Mouse (Mus musculus) neural tube, embryonic 11.5 days (tissue): Measurements from ENCODE around the gene Snap25. TPM values are rescaled to one million over a fixed set of nuclear protein-coding genes. Genes with fewer than 3 reads are reported as not detected.
A peak's percentile ranks its signal among the peaks of the same experiment; 100 is the strongest.

Experiments used
- ATAC-seq: fragments of 200-750 bp; cut with Nextera tagmentation; 2 replicates; pipeline ENCODE4 v1.8.0; 2017; ENCODE audit warnings: moderate number of reproducible peaks, mild to moderate bottlenecking, moderate TSS enrichment, moderate library complexity; ENCODE audit not compliant: insufficient read depth, low FRiP score, low TSS enrichment
- DNase-seq: peaks from one replicate; pipeline ENCODE4 v3.0.0-alpha.2; 2015; ENCODE audit warnings: low spot score
- H3K27ac ChIP-seq: fragments of 300-500 bp; sonication (generic); 2 replicates; pipeline ENCODE4 v1.5.1; 2014; ENCODE audit warnings: low read depth, mild to moderate bottlenecking, low read length
- H3K27me3 ChIP-seq: fragments of 300-500 bp; sonication (generic); 2 replicates; pipeline ENCODE4 v1.6.1; 2014; ENCODE audit warnings: mild to moderate bottlenecking, low read length, mixed read lengths; ENCODE audit not compliant: control insufficient read depth, insufficient read depth
- H3K36me3 ChIP-seq: fragments of 300-500 bp; sonication (generic); 2 replicates; pipeline ENCODE4 v1.6.1; 2014; ENCODE audit warnings: mild to moderate bottlenecking, low read length, moderate library complexity, mixed read lengths; ENCODE audit not compliant: control insufficient read depth, insufficient read depth
- H3K4me1 ChIP-seq: fragments of 300-500 bp; sonication (generic); 2 replicates; pipeline ENCODE4 v1.6.1; 2014; ENCODE audit warnings: low read length, mixed read lengths; ENCODE audit not compliant: control insufficient read depth, insufficient read depth
- H3K4me2 ChIP-seq: fragments of 300-500 bp; sonication (generic); 2 replicates; pipeline ENCODE4 v1.6.1; 2014; ENCODE audit warnings: low read depth, mild to moderate bottlenecking, moderate library complexity
- H3K4me3 ChIP-seq: fragments of 300-500 bp; sonication (generic); 2 replicates; pipeline ENCODE4 v1.5.1; 2014; ENCODE audit warnings: low read depth, low read length
- H3K9ac ChIP-seq: fragments of 300-500 bp; sonication (generic); 2 replicates; pipeline ENCODE4 v1.6.1; 2014; ENCODE audit warnings: mild to moderate bottlenecking, low read length
- H3K9me3 ChIP-seq: fragments of 300-500 bp; sonication (generic); 2 replicates; pipeline ENCODE4 v1.6.1; 2016; ENCODE audit warnings: low read length; ENCODE audit not compliant: control insufficient read depth
- WGBS: fragments of 180-500 bp; shearing (Covaris S2); extraction: QIAGEN DNeasy Blood & Tissue Kit; methylation state at CpG from one replicate; pipeline ENCODE4 v1.1.7; 2014; 5-methylcytosine and 5-hydroxymethylcytosine counted together
- polyA plus RNA-seq: library from polyadenylated mRNA; unstranded; fragments of >200 nt; fragmentation: Nextera tagmentation; extraction: Ambion mirVana; gene quantifications from 2 replicates; pipeline ENCODE4 v1.2.1, GENCODE M21; 2014

Gene Snap25
- polyA plus RNA-seq, 1 experiment from 2014 or later = 69.6 TPM

DNA sequence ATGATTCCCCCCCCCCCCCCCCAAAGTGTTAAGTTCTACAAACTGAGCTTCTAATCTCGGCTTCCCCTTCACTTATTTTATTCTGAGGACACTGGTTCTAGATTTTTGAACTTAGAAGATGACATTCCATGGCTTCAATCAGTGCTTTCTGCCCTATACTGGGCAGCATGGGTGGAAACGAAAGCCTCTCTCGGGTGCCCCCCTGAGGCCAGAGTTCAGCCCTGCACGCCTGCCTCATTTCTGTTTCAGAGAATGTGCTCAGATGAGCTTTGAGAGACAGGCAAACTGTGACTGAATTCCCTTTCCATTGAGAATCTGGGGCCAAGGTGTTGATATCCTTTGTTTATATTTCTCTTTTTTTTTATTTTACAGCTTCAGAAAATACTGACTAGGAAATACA, 7.0 kb downstream of the Snap25 start:
- H3K36me3 ChIP-seq = no peaks in the 10 kb centered on the region
- WGBS = 26% methylated on average over 4 of the region's 4 CpGs
- H3K4me2 ChIP-seq = no peak overlapping the region
- H3K9me3 ChIP-seq = no peaks in the 10 kb centered on the region
- no peak overlapping the region for H3K4me3 ChIP-seq
- H3K4me1 ChIP-seq = no peaks in the 10 kb centered on the region
- peak; percentile 41 for DNase-seq
- no peak overlapping the region for H3K27ac ChIP-seq
- no peak overlapping the region for H3K9ac ChIP-seq
- no peaks in the 10 kb centered on the region for H3K27me3 ChIP-seq
- ATAC-seq = no peak

DNA sequence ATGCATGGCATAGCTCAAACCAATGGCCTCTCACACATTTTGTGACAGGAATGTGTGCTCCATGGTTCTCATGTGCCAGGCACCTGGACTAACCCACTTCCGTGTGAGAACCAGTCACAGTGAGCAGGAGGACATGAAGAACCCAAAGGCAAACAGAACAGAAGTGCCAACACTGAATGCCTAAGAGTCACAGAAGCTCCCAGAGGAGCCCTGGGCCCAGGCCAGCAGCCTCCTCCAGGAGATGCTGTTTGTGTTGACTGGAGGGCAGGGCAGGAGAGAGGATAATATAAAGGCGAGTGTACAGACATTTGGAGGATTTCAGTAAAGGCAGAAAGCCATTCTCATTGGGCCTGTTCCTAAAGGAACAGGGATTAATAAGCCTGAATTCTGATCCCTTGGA, 25.0 kb downstream of the Snap25 start:
- Histone ChIP-seq H3K9ac (no peak overlapping the region), H3K27ac (no peak overlapping the region), H3K9me3 (no peaks in the 10 kb centered on the region), H3K4me3 (no peak overlapping the region), H3K36me3 (no peaks in the 10 kb centered on the region), H3K4me1 (no peaks in the 10 kb centered on the region), H3K4me2 (no peak overlapping the region), H3K27me3 (no peaks in the 10 kb centered on the region)
- DNase-seq (no peak), ATAC-seq (no peak)
- 86% methylated on average over 2 of the region's 2 CpGs for WGBS

DNA sequence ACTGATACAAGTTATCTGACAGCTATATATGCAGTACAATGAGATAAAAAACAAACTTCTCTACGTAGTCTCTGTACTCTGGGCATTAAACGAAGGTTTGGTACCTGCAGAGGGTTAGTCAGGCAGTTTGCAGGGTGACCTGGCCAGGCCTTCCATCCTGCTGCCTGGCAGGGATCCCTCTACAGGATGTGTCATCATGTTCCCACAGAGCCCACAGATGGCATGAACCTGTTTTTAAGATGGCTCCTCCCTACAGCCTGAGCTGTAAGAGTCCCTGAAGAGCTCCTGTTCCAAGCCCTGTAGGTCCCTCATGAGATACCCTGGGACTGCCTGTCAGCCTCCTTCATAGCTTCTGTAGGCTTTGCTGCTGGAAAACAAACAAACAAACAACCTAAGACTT, 29.0 kb downstream of the Snap25 start:
- no peak overlapping the region for H3K4me3 ChIP-seq
- no peak overlapping the region for H3K9ac ChIP-seq
- H3K36me3 ChIP-seq = no peaks in the 10 kb centered on the region
- no peak overlapping the region for H3K27ac ChIP-seq
- H3K4me2 ChIP-seq = no peak overlapping the region
- no peaks in the 10 kb centered on the region for H3K27me3 ChIP-seq
- DNase-seq (no peak), ATAC-seq (no peak)
- no peaks in the 10 kb centered on the region for H3K4me1 ChIP-seq
- 71% methylated on average over 2 of the region's 2 CpGs for WGBS
- no peaks in the 10 kb centered on the region for H3K9me3 ChIP-seq

DNA sequence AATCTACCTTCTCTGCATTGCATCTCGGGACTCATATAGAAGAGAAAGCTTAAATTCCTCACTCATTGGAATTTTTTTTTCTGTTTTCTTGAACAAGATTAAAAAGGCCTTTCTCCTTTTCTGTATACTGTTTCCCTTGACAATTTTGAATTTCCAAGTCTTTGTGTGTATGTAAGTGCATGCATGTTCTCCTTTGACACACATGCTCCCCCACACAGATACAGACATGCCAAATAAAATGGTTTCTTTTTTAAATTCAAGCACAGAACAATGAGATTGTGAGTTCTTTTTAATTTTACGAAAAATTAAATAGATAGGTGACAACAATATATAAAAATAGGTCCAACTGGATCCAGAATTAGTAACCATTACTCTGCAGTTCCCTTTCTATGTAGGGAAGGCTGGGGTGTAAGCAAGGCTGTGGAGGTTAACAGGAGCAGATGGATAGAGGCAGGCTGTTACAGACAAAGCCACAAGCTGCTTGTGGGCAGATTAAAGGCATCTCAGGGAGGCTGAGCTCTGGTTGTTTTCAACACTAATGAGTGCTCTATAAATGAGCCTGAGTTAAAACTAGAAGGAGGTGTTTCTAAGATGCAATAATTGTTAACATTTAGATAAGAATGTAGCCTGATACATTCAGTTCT, 31.6 kb downstream of the Snap25 start:
- DNase-seq = no peak
- H3K36me3 ChIP-seq = no peaks in the 10 kb centered on the region
- no peak overlapping the region for H3K4me2 ChIP-seq
- no peak for ATAC-seq
- no peaks in the 10 kb centered on the region for H3K4me1 ChIP-seq
- WGBS = 83% methylated on average over 2 of the region's 2 CpGs
- H3K9me3 ChIP-seq = no peaks in the 10 kb centered on the region
- H3K4me3 ChIP-seq = no peak overlapping the region
- no peak overlapping the region for H3K9ac ChIP-seq
- no peak overlapping the region for H3K27ac ChIP-seq
- H3K27me3 ChIP-seq = no peaks in the 10 kb centered on the region

DNA sequence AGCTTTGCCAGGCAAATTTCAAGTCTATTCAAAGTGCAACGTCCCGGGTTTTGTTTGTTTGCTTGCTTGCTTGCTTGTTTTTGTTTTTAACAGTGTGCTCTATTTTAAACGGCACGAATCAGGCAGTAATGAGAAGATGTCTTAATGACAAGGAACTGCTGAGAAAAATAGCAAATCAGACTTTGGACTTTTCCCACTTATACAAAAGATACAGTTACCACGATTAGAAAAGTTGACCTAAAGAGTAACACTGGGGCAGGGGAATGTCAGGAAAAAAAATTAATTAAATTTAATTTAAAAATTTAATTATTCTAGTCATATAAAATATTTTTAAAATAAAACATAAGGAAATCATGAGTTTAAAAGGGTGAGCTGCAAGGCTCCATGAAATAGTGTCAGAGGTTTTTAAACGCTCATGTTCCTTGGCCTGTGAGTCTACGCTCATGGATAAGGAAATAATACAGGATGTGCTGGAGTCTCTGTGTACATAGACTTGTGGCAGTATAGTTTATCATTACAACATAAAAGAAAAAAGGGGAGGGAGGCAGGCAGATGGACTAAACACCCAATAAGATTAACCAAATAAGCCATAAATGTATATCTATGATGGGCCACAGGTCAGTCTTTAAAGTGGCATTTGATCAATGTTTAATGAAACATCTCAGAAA, 32.2 kb downstream of the Snap25 start:
- H3K4me3 ChIP-seq = no peak overlapping the region
- H3K9ac ChIP-seq = no peak overlapping the region
- no peak for DNase-seq
- no peaks in the 10 kb centered on the region for H3K27me3 ChIP-seq
- H3K27ac ChIP-seq = no peak overlapping the region
- no peaks in the 10 kb centered on the region for H3K9me3 ChIP-seq
- 64% methylated on average over 7 of the region's 7 CpGs for WGBS
- H3K4me2 ChIP-seq = no peak overlapping the region
- H3K4me1 ChIP-seq = no peaks in the 10 kb centered on the region
- no peaks in the 10 kb centered on the region for H3K36me3 ChIP-seq
- ATAC-seq = no peak

DNA sequence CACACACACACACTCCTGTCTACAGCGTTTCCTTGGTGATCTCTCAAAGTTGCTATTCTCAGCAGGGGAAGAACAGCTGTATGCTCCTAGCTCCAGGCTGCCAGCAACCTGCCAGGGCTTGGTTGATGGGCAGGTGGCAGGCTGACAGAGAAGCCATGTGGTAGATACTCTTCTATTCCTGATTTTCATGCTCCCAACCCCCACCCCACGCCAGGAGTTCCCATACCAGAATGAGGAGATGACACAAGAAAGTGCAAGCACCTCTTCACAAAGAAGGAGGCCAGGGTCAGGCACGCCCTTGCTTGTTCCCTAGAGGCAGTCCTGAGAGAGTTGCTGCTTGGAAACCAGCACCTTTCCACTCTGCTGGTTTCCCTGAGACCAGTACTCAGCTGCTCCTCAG, 40.4 kb downstream of the Snap25 start:
- no peak overlapping the region for H3K9ac ChIP-seq
- no peak overlapping the region for H3K4me2 ChIP-seq
- H3K27ac ChIP-seq = no peak overlapping the region
- no peaks in the 10 kb centered on the region for H3K4me1 ChIP-seq
- DNase-seq = no peak
- no peak overlapping the region for H3K4me3 ChIP-seq
- H3K36me3 ChIP-seq = no peaks in the 10 kb centered on the region
- H3K27me3 ChIP-seq = no peaks in the 10 kb centered on the region
- no peak for ATAC-seq
- no peaks in the 10 kb centered on the region for H3K9me3 ChIP-seq
- WGBS = 35% methylated on average over 3 of the region's 3 CpGs

DNA sequence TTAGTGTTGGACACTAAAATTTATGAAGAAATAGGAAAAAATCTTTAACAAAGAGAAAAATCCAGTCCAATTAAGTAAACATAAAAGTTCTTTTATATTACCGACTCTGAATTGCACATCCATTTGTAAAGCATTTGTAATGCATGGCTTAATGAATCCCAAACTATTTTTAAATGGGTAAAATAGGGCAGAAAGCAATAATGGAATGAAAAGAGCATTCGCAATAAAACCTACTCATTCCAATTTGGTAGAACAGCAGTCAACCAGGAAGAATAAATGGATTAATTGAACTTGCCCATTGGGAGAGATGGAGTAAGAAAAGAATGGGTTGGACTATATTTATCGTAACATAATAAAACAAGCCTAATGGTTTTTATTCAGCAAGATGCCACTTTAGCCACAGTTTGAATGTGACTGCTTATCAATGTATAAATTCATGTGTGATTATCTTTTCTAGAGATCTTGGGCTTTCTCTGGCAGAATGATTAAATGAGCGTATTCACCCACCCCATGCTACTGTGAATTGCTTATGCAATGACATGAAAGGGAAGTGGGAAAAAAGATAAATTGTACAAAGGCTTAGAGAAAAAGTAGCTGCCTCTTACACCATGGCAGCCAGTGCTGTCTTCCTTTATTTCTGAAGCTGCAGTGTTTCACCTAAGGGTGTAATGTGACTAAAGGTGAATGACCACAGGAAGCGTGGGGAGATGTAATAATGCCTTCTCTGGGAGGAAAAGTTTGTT, 45.7 kb downstream of the Snap25 start:
- no peaks in the 10 kb centered on the region for H3K4me1 ChIP-seq
- ATAC-seq = no peak
- no peak overlapping the region for H3K4me2 ChIP-seq

DNA sequence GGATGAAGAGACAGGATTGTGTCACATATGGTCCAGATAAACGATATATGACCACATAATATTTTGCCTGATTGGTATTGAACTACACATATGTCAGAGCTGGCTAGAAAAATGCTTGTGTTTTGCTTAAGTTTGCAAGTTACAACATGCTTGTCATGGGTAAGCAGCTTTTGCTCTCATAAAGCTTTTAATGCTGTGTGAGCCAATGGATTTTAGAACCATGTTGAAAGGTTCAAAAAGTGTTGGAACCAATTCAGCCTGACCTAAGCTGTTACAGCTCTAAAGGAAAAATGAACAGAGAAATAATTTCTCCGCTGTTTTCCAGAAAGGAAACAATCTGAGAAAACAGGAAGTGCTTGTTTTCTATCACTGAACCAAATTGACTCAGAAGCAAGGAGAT, 64.9 kb downstream of the Snap25 start:
- Histone ChIP-seq H3K4me1 (no peaks in the 10 kb centered on the region), H3K4me3 (no peak overlapping the region), H3K4me2 (no peak overlapping the region), H3K27me3 (no peaks in the 10 kb centered on the region), H3K9ac (no peak overlapping the region), H3K27ac (no peak overlapping the region), H3K36me3 (no peaks in the 10 kb centered on the region), H3K9me3 (no peaks in the 10 kb centered on the region)
- ATAC-seq = no peak
- 92% methylated on average over 2 of the region's 2 CpGs for WGBS
- DNase-seq = no peak

More for the DNA sequence above, 45.7 kb downstream of the Snap25 start:
- H3K9ac ChIP-seq = no peak overlapping the region
- DNase-seq = no peak
- no peaks in the 10 kb centered on the region for H3K27me3 ChIP-seq
- H3K9me3 ChIP-seq = no peaks in the 10 kb centered on the region
- H3K36me3 ChIP-seq = no peaks in the 10 kb centered on the region
- H3K4me3 ChIP-seq = no peak overlapping the region
- H3K27ac ChIP-seq = no peak overlapping the region
- 77% methylated on average over 5 of the region's 5 CpGs for WGBS

DNA sequence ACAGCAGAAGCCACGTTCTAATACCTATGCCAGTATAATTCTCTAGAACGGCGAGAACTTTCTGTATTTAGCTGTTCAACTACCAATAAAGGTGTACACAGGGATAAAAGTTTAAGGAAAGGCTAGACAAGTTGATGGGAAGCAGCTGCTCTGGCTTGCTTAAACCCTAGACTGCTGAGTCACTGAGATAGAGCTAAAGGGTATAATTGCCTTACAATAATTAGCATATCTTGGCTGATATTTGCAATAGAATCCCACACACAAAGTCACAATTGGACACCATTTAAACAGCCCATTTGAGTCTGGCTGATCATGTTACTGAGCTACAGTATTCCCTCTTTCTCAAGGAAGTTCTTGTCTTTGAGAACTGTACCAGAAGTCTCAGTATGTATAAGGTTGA, 65.4 kb downstream of the Snap25 start:
- H3K9me3 ChIP-seq = no peaks in the 10 kb centered on the region
- no peak overlapping the region for H3K4me3 ChIP-seq
- H3K4me2 ChIP-seq = no peak overlapping the region
- H3K9ac ChIP-seq = no peak overlapping the region
- DNase-seq (no peak), ATAC-seq (no peak)
- H3K4me1 ChIP-seq = no peaks in the 10 kb centered on the region
- 88% methylated on average over 3 of the region's 3 CpGs for WGBS
- H3K27me3 ChIP-seq = no peaks in the 10 kb centered on the region
- no peaks in the 10 kb centered on the region for H3K36me3 ChIP-seq
- H3K27ac ChIP-seq = no peak overlapping the region
